Mouse (Mus musculus) erythroblast, embryonic 14.5 days (primary cell): Measurements from ENCODE around the gene Olfr469. TPM values are rescaled to one million over a fixed set of nuclear protein-coding genes. Genes with fewer than 3 reads are reported as not detected.

Experiments
- H3K27me3 ChIP-seq: 2 replicates; pipeline ENCODE4 v1.6.1; 2012; ENCODE audit warnings: inconsistent platforms; ENCODE audit not compliant: control insufficient read depth
- H3K36me3 ChIP-seq: 2 replicates; pipeline ENCODE4 v1.6.1; 2012; ENCODE audit warnings: mild to moderate bottlenecking, inconsistent platforms; ENCODE audit not compliant: control insufficient read depth
- H3K4me1 ChIP-seq: 2 replicates; pipeline ENCODE4 v1.6.1; 2012; ENCODE audit warnings: inconsistent platforms; ENCODE audit not compliant: control insufficient read depth
- H3K4me3 ChIP-seq: replicated peaks from 2 replicates; pipeline ENCODE3; 2012; ENCODE audit warnings: moderate library complexity, mild to moderate bottlenecking, inconsistent platforms
- H3K9me3 ChIP-seq: 2 replicates; pipeline ENCODE4 v1.6.1; 2012; ENCODE audit warnings: low read length, inconsistent platforms, mixed read lengths; ENCODE audit not compliant: control insufficient read depth
- GATA1 ChIP-seq: IDR thresholded peaks from 2 replicates; pipeline ENCODE4 v1.6.1; 2012; ENCODE audit warnings: low read length, inconsistent platforms, mixed read lengths
- TAL1 ChIP-seq: IDR thresholded peaks from 3 replicates; pipeline ENCODE4 v1.6.1; 2012; ENCODE audit warnings: low read length, inconsistent platforms, mixed read lengths
- polyA plus RNA-seq: library from polyadenylated mRNA; stranded (reverse); fragments of >175 nt; gene quantifications from 2 replicates; pipeline ENCODE4 v1.2.3, GENCODE M21; 2012

The Olfr469 gene
- polyA plus RNA-seq, 1 experiment: not detected

GRCm38 (mm10) chr7:107779611-107780010 lies 45.7 kb downstream of the Olfr469 start:
- Histone ChIP-seq H3K4me3 (no peak overlapping the region), H3K36me3 (no peaks in the 10 kb centered on the region), H3K9me3 (no peaks in the 10 kb centered on the region), H3K4me1 (no peaks in the 10 kb centered on the region), H3K27me3 (no peaks in the 10 kb centered on the region)
- TF ChIP-seq TAL1: no peak

DNA sequence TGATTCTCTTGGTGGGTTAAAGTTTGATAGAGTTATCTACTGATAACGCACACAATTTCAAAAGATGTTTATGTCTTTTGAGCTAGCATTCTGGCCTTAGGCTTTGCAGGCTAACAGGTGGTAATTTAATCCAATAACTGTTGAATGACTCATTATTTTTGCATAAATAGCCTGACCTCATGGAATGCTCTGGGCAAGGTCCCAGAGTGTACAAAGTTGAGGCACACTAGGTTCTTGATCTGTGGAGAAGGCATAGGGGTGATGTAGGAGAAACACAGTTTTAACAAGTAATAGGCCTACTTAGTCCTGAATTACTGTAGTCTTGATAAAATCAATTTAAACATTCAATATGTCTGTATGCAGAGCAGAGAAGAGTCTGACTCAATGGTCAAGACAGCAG lies 47.1 kb downstream of the Olfr469 start:
- H3K4me1 ChIP-seq: no peaks in the 10 kb centered on the region
- no peak overlapping the region for H3K4me3 ChIP-seq
- H3K9me3 ChIP-seq: no peaks in the 10 kb centered on the region
- H3K27me3 ChIP-seq: no peaks in the 10 kb centered on the region
- no peak for TF ChIP-seq GATA1
- no peak for TF ChIP-seq TAL1
- no peaks in the 10 kb centered on the region for H3K36me3 ChIP-seq

DNA sequence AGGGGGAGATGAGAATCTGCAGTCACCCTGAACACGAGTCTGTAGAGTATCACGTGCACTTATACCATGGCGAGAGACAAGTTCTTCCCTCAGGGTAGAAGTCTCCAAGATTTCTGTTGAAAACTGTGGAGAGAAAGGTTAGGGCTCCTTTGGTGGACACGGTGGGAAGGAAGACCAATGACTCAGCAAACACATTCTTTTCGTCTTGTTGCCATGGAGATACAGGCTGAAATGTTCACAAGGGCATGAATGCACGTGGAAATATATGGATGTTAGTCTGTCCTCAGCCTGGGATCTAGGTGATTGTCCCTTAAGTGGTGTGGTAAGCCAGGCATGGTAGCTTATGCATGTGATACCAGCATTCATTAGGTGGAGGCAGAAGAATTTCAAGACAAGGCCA lies 54.5 kb downstream of the Olfr469 start:
- no peak overlapping the region for H3K4me3 ChIP-seq
- TF ChIP-seq TAL1 (no peak), GATA1 (no peak)
- no peaks in the 10 kb centered on the region for H3K4me1 ChIP-seq
- no peaks in the 10 kb centered on the region for H3K9me3 ChIP-seq
- H3K27me3 ChIP-seq: no peaks in the 10 kb centered on the region
- H3K36me3 ChIP-seq: no peaks in the 10 kb centered on the region

Other genes starting within 250 kb of the Olfr469 start
- 0.01 TPM in 1 of 2 replicates, not detected in the other for gene Ppfibp2, start 230.3 kb downstream of the Olfr469 start, polyA plus RNA-seq
- gene 5330417H12Rik, start 200.4 kb downstream of the Olfr469 start, polyA plus RNA-seq: not detected in 2 replicates
- 0.02 TPM in 1 of 2 replicates, not detected in the other for gene Cyb5r2, start 67.5 kb downstream of the Olfr469 start, polyA plus RNA-seq
- gene Ovch2, start 24.3 kb downstream of the Olfr469 start, polyA plus RNA-seq: not detected in 2 replicates
- not detected in 2 replicates for gene Olfr467, start 13.3 kb downstream of the Olfr469 start, polyA plus RNA-seq
- not detected in 2 replicates for gene Olfr470, start 21.9 kb upstream of the Olfr469 start, polyA plus RNA-seq
- gene Olfr472, start 72.4 kb upstream of the Olfr469 start, polyA plus RNA-seq: 0.01 TPM in 1 of 2 replicates, not detected in the other
- not detected in 2 replicates for gene Olfr473, start 104.9 kb upstream of the Olfr469 start, polyA plus RNA-seq
- gene Olfr474, start 129.1 kb upstream of the Olfr469 start, polyA plus RNA-seq: not detected in 2 replicates
- not detected in 2 replicates for gene Olfr476, start 139.3 kb upstream of the Olfr469 start, polyA plus RNA-seq
- gene Olfr477, start 161.2 kb upstream of the Olfr469 start, polyA plus RNA-seq: not detected in 2 replicates
- gene Olfr478, start 208.4 kb upstream of the Olfr469 start, polyA plus RNA-seq: not detected in 2 replicates
- not detected in 2 replicates for gene Olfr479, start 225.2 kb upstream of the Olfr469 start, polyA plus RNA-seq
- gene Olfr480, start 241.8 kb upstream of the Olfr469 start, polyA plus RNA-seq: not detected in 2 replicates